Mouse (Mus musculus): ENCODE measurements around the gene Ednrb. TPM values are rescaled to one million over a fixed set of nuclear protein-coding genes. Genes with fewer than 3 reads are reported as not detected.

Ednrb gene
- polyA plus RNA-seq, 1 experiment, result 0.19 TPM

DNA sequence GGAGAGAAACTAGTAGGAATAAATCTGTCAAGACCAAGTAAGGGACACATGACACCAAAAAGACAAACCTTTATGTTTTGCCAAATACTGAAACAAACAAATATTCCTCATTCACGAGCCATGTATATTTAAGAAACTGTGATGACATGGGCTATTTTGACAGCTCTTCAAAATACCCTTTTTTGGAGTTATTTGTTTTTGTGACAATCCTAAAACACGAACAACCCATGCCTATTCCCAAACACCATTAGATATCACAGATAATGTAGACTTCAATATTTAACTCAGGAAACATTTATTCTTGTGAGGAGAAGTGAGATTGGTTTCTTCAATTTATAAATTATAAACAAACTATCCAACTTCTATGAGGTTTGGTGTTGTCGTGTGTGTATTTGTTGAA lies 32.4 kb upstream of the Ednrb start:
- H3K27ac ChIP-seq (ENCODE audit: insufficient read depth, low read length), result no peak overlapping the region
- TF ChIP-seq EP300 (IDR thresholded peaks at IDR 0.05; ENCODE audit: insufficient read depth, low read depth, low read length), result no peak
- TF ChIP-seq POLR2A (IDR thresholded peaks at IDR 0.05; ENCODE audit: insufficient read depth, low read length), result no peak
- TF ChIP-seq CTCF (IDR thresholded peaks at IDR 0.05; ENCODE audit: low read depth, low read length), result no peak
- H3K27me3 ChIP-seq (ENCODE audit: control insufficient read depth, insufficient read depth, low read length, poor library complexity, severe bottlenecking), result no peaks in the 10 kb centered on the region
- H3K4me3 ChIP-seq (ENCODE audit: low read depth, low read length), result no peak overlapping the region
- no peaks in the 10 kb centered on the region for H3K36me3 ChIP-seq (ENCODE audit: control insufficient read depth, insufficient read depth, low read length, poor library complexity, severe bottlenecking)
- H3K9me3 ChIP-seq (replicated peaks; ENCODE audit: control insufficient read depth, insufficient read depth, low read length, poor library complexity, severe bottlenecking), result no peaks in the 10 kb centered on the region
- H3K9ac ChIP-seq (ENCODE audit: low read depth, poor library complexity, severe bottlenecking), result no peak overlapping the region
- H3K4me1 ChIP-seq (ENCODE audit: control insufficient read depth, insufficient read depth, low read length), result no peaks in the 10 kb centered on the region

DNA sequence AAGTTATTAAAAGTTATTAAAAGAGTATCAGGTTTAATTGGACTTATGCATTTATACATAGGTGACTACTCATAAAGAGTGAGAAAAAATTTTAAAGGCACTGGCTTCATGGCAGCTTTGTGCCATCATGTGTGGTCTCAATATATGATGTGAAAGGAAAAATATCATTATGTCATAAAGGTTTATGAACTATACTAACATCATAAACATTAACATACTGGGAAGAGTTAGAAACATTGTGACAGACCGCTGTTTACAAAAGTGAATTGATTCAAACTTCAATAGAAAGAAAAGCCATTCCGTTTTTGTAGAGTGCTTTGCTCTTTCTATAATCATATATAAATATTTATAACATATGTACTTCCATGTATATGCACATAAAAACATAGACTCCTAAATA lies 22.4 kb upstream of the Ednrb start:
- Histone ChIP-seq H3K9me3 (replicated peaks; ENCODE audit: control insufficient read depth, insufficient read depth, low read length, poor library complexity, severe bottlenecking) (no peaks in the 10 kb centered on the region), H3K27me3 (ENCODE audit: control insufficient read depth, insufficient read depth, low read length, poor library complexity, severe bottlenecking) (no peaks in the 10 kb centered on the region), H3K4me3 (ENCODE audit: low read depth, low read length) (no peak overlapping the region), H3K27ac (ENCODE audit: insufficient read depth, low read length) (no peak overlapping the region), H3K4me1 (ENCODE audit: control insufficient read depth, insufficient read depth, low read length) (no peaks in the 10 kb centered on the region), H3K36me3 (ENCODE audit: control insufficient read depth, insufficient read depth, low read length, poor library complexity, severe bottlenecking) (no peaks in the 10 kb centered on the region), H3K9ac (ENCODE audit: low read depth, poor library complexity, severe bottlenecking) (no peak overlapping the region)
- TF ChIP-seq EP300 (IDR thresholded peaks at IDR 0.05; ENCODE audit: insufficient read depth, low read depth, low read length), result no peak
- TF ChIP-seq POLR2A (IDR thresholded peaks at IDR 0.05; ENCODE audit: insufficient read depth, low read length), result no peak
- no peak for TF ChIP-seq CTCF (IDR thresholded peaks at IDR 0.05; ENCODE audit: low read depth, low read length)

DNA sequence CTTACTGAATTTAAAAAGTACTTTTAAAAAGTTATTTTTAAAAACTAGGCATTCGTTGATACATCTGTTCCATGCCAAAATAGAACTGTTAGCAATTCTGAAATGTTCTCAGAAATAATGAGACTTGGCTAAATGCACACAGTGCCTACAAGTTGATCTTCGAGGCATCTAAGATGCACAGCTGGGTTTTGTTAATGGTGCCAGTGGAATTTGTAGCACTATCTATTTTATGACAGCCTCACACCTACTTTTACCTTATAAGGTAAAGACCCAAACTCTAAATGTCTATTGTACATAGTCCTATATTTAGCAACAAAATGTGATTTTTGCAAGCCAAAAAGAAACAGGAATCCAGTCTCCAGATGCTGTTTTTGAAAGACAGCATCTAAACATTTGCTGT lies 21.0 kb upstream of the Ednrb start:
- no peak overlapping the region for H3K27ac ChIP-seq (ENCODE audit: insufficient read depth, low read length)
- no peak overlapping the region for H3K9ac ChIP-seq (ENCODE audit: low read depth, poor library complexity, severe bottlenecking)
- H3K27me3 ChIP-seq (ENCODE audit: control insufficient read depth, insufficient read depth, low read length, poor library complexity, severe bottlenecking), result no peaks in the 10 kb centered on the region
- no peak overlapping the region for H3K4me3 ChIP-seq (ENCODE audit: low read depth, low read length)
- no peaks in the 10 kb centered on the region for H3K9me3 ChIP-seq (replicated peaks; ENCODE audit: control insufficient read depth, insufficient read depth, low read length, poor library complexity, severe bottlenecking)
- no peaks in the 10 kb centered on the region for H3K36me3 ChIP-seq (ENCODE audit: control insufficient read depth, insufficient read depth, low read length, poor library complexity, severe bottlenecking)
- TF ChIP-seq EP300 (IDR thresholded peaks at IDR 0.05; ENCODE audit: insufficient read depth, low read depth, low read length) (no peak), POLR2A (IDR thresholded peaks at IDR 0.05; ENCODE audit: insufficient read depth, low read length) (no peak), CTCF (IDR thresholded peaks at IDR 0.05; ENCODE audit: low read depth, low read length) (no peak)
- H3K4me1 ChIP-seq (ENCODE audit: control insufficient read depth, insufficient read depth, low read length), result no peaks in the 10 kb centered on the region

DNA sequence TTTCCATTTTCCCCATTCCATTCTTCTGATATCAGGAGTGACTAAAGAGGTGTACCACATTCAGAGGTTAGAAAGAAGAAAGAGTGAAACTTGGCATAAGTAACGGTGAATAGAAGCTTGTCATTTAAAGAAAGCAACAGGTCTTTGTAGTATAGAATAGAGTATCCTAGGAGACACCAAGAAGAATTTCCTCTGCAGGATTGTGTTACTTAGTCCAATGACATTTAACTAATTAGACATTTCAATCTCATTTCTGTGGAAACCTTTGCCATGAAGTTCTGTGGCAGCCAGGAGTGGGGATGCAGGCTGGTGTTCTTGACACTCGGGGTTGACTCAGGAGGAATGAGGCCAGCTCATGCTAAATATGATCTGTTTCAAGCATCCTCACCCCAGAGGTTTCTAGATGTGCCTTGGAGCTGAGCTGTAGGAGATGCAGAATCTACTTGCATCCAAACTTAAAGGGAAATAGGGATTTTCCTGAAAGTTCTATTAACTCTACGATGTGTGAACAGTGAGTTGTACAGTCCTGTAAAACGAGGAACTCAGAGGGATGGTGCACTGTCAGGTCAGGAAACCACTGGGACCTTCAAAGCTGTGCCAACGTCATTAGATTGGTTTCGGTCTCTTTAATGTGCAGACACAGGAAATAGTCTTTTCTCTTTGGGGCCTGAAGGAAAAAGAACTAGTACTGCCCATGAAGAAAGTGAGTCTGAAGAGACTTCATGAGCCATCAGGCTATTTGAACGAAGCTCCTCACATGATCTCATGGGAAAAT lies 6.1 kb upstream of the Ednrb start:
- no peak overlapping the region for H3K27ac ChIP-seq (ENCODE audit: insufficient read depth, low read length)
- no peaks in the 10 kb centered on the region for H3K36me3 ChIP-seq (ENCODE audit: control insufficient read depth, insufficient read depth, low read length, poor library complexity, severe bottlenecking)
- no peaks in the 10 kb centered on the region; the same call in 1 of the 2 replicates for H3K27me3 ChIP-seq (ENCODE audit: control insufficient read depth, insufficient read depth, low read length, poor library complexity, severe bottlenecking)
- peaks cover 23% of the 10 kb centered on the region for H3K9me3 ChIP-seq (replicated peaks; ENCODE audit: control insufficient read depth, insufficient read depth, low read length, poor library complexity, severe bottlenecking)
- TF ChIP-seq EP300 (IDR thresholded peaks at IDR 0.05; ENCODE audit: insufficient read depth, low read depth, low read length) (no peak), POLR2A (IDR thresholded peaks at IDR 0.05; ENCODE audit: insufficient read depth, low read length) (no peak), CTCF (IDR thresholded peaks at IDR 0.05; ENCODE audit: low read depth, low read length) (no peak)
- no peaks in the 10 kb centered on the region for H3K4me1 ChIP-seq (ENCODE audit: control insufficient read depth, insufficient read depth, low read length)
- H3K9ac ChIP-seq (ENCODE audit: low read depth, poor library complexity, severe bottlenecking), result no peak overlapping the region
- H3K4me3 ChIP-seq (ENCODE audit: low read depth, low read length), result no peak overlapping the region

DNA sequence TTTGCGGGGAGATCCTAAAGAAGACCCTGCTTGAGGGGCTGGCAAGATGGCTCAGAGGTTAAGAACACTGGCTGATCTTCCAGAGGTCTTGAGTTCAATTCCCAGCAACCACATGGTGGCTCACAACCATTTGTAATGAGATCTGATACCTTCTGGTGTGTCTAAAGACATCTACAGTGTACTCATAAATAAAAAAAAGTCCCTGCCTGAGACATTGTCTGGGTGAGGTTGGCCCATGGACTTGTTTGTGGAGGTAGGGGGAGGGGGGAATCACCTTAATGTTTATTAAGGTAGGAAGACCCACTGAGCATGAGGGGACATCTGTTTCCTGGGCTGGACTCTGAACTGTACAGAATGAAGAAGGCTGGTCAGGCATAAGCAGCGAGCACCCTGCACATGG lies 1.5 kb upstream of the Ednrb start:
- peaks cover 1% of the 10 kb centered on the region; the same call in 1 of the 2 replicates for H3K27me3 ChIP-seq (ENCODE audit: control insufficient read depth, insufficient read depth, low read length, poor library complexity, severe bottlenecking)
- no peaks in the 10 kb centered on the region for H3K36me3 ChIP-seq (ENCODE audit: control insufficient read depth, insufficient read depth, low read length, poor library complexity, severe bottlenecking)
- peaks cover 23% of the 10 kb centered on the region for H3K9me3 ChIP-seq (replicated peaks; ENCODE audit: control insufficient read depth, insufficient read depth, low read length, poor library complexity, severe bottlenecking)
- no peak overlapping the region for H3K9ac ChIP-seq (ENCODE audit: low read depth, poor library complexity, severe bottlenecking)
- no peak for TF ChIP-seq EP300 (IDR thresholded peaks at IDR 0.05; ENCODE audit: insufficient read depth, low read depth, low read length)
- no peak for TF ChIP-seq POLR2A (IDR thresholded peaks at IDR 0.05; ENCODE audit: insufficient read depth, low read length)
- no peak for TF ChIP-seq CTCF (IDR thresholded peaks at IDR 0.05; ENCODE audit: low read depth, low read length)
- H3K4me3 ChIP-seq (ENCODE audit: low read depth, low read length), result no peak overlapping the region
- H3K27ac ChIP-seq (ENCODE audit: insufficient read depth, low read length), result no peak overlapping the region
- no peaks in the 10 kb centered on the region for H3K4me1 ChIP-seq (ENCODE audit: control insufficient read depth, insufficient read depth, low read length)

DNA sequence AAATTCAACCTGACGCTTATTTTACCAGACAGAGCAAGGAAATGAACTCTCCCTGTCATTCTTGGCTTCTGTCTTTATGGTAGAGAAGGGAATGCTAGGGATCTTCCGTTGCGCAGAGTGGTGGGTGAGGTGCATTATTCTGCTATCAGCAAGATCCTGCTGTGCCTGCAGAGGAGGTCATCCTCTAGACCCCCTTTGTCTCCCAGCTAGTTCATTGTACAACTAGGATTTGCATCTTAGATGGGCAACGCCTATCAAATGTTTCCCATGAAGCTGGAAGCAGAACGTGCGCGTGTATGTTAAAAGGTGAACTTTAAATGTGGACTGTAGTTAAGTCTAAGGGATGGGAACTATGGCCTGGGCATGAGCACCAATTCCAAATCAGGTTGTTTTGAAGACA lies 742 bp upstream of the Ednrb start:
- TF ChIP-seq EP300 (IDR thresholded peaks at IDR 0.05; ENCODE audit: insufficient read depth, low read depth, low read length) (no peak), CTCF (IDR thresholded peaks at IDR 0.05; ENCODE audit: low read depth, low read length) (no peak), POLR2A (IDR thresholded peaks at IDR 0.05; ENCODE audit: insufficient read depth, low read length) (no peak)
- Histone ChIP-seq H3K9me3 (replicated peaks; ENCODE audit: control insufficient read depth, insufficient read depth, low read length, poor library complexity, severe bottlenecking) (peaks cover 23% of the 10 kb centered on the region), H3K4me3 (ENCODE audit: low read depth, low read length) (no peak overlapping the region), H3K9ac (ENCODE audit: low read depth, poor library complexity, severe bottlenecking) (no peak overlapping the region), H3K27me3 (ENCODE audit: control insufficient read depth, insufficient read depth, low read length, poor library complexity, severe bottlenecking) (peaks cover 1% of the 10 kb centered on the region; the same call in 1 of the 2 replicates), H3K36me3 (ENCODE audit: control insufficient read depth, insufficient read depth, low read length, poor library complexity, severe bottlenecking) (no peaks in the 10 kb centered on the region), H3K4me1 (ENCODE audit: control insufficient read depth, insufficient read depth, low read length) (no peaks in the 10 kb centered on the region), H3K27ac (ENCODE audit: insufficient read depth, low read length) (no peak overlapping the region)
